Mouse (Mus musculus) stomach, embryonic 14.5 days (tissue): ENCODE data around the gene Trmt11. TPM values are rescaled to one million over a fixed set of nuclear protein-coding genes. Genes with fewer than 3 reads are reported as not detected.
"Not testable (repeated sequence)": the region's sequence is repeated elsewhere in the genome, so short reads cannot be mapped to it uniquely, and the experiment has no call there.

Experiments
- ATAC-seq: fragments of 200-750 bp; cut with Nextera tagmentation; 2 replicates; pipeline ENCODE4 v1.8.0; 2017; ENCODE audit warnings: low read depth, moderate TSS enrichment; ENCODE audit not compliant: insufficient number of reproducible peaks, insufficient read depth, low FRiP score
- H3K27ac ChIP-seq: fragments of 300-500 bp; sonication (generic); 2 replicates; pipeline ENCODE4 v1.5.1; 2014; ENCODE audit warnings: mild to moderate bottlenecking, low read length, moderate library complexity, mixed read lengths
- H3K27me3 ChIP-seq: fragments of 300-500 bp; sonication (generic); 2 replicates; pipeline ENCODE4 v1.6.1; 2014; ENCODE audit warnings: low read length, control low read depth, mixed read lengths; ENCODE audit not compliant: control insufficient read depth, insufficient read depth
- H3K36me3 ChIP-seq: fragments of 300-500 bp; sonication (generic); 2 replicates; pipeline ENCODE4 v1.6.1; 2014; ENCODE audit warnings: mild to moderate bottlenecking, control low read depth, low read length, moderate library complexity, mixed read lengths; ENCODE audit not compliant: control insufficient read depth, insufficient read depth
- H3K4me1 ChIP-seq: fragments of 300-500 bp; sonication (generic); 2 replicates; pipeline ENCODE4 v1.6.1; 2014; ENCODE audit warnings: low read length, control low read depth, mixed read lengths; ENCODE audit not compliant: control insufficient read depth, insufficient read depth
- H3K4me2 ChIP-seq: fragments of 300-500 bp; sonication (generic); replicated peaks from 2 replicates; pipeline ENCODE4 v1.6.1; 2014; ENCODE audit warnings: low read depth, low read length, control low read depth
- H3K4me3 ChIP-seq: fragments of 300-500 bp; sonication (generic); 2 replicates; pipeline ENCODE4 v1.5.1; 2014; ENCODE audit warnings: low read depth, low read length, control low read depth
- H3K9ac ChIP-seq: fragments of 300-500 bp; sonication (generic); replicated peaks from 2 replicates; pipeline ENCODE4 v1.6.1; 2014; ENCODE audit warnings: low read depth, mild to moderate bottlenecking, control low read depth, low read length, moderate library complexity, mixed read lengths
- H3K9me3 ChIP-seq: fragments of 300-500 bp; sonication (generic); 2 replicates; pipeline ENCODE4 v1.6.1; 2016; ENCODE audit warnings: low read depth, low read length, control low read depth; ENCODE audit not compliant: control insufficient read depth
- WGBS: fragments of 180-500 bp; shearing (Covaris S2); extraction: QIAGEN DNeasy Blood & Tissue Kit; methylation state at CpG from one replicate; pipeline ENCODE4 v1.1.7; 2014; 5-methylcytosine and 5-hydroxymethylcytosine counted together
- polyA plus RNA-seq: library from polyadenylated mRNA; unstranded; fragments of >200 nt; fragmentation: Nextera tagmentation; extraction: Ambion mirVana; gene quantifications from 2 replicates; pipeline ENCODE4 v1.2.1, GENCODE M21; 2014

Trmt11 gene
- polyA plus RNA-seq, 1 experiment from 2014 or later: 33.7 TPM

GRCm38 (mm10) chr10:30538538-30538815 is 62.1 kb downstream of the Trmt11 start:
- H3K9ac ChIP-seq: no peak overlapping the region
- no peaks in the 10 kb centered on the region for H3K4me1 ChIP-seq
- H3K4me2 ChIP-seq: no peak overlapping the region
- H3K4me3 ChIP-seq: no peak overlapping the region
- H3K9me3 ChIP-seq: no peaks in the 10 kb centered on the region
- no peak overlapping the region for H3K27ac ChIP-seq
- 71% methylated on average over 5 of the region's 5 CpGs for WGBS
- no peak for ATAC-seq
- peaks cover 7% of the 10 kb centered on the region; the same call in 1 of the 2 replicates for H3K36me3 ChIP-seq
- H3K27me3 ChIP-seq: no peaks in the 10 kb centered on the region

GRCm38 (mm10) chr10:30537734-30538537 is 62.6 kb downstream of the Trmt11 start:
- peak; percentile 53; the same call in 1 of the 2 replicates for ATAC-seq
- Histone ChIP-seq H3K4me3 (no peak overlapping the region), H3K27ac (no peak overlapping the region), H3K9ac (no peak overlapping the region), H3K36me3 (peaks cover 10% of the 10 kb centered on the region; the same call in 1 of the 2 replicates), H3K27me3 (no peaks in the 10 kb centered on the region), H3K4me1 (no peaks in the 10 kb centered on the region), H3K4me2 (no peak overlapping the region), H3K9me3 (no peaks in the 10 kb centered on the region)
- 65% methylated on average over 10 of the region's 10 CpGs for WGBS

GRCm38 (mm10) chr10:30535930-30536329 is 64.6 kb downstream of the Trmt11 start:
- 96% methylated on average over 7 of the region's 7 CpGs for WGBS
- H3K4me2 ChIP-seq, ATAC-seq, H3K27me3 ChIP-seq, H3K27ac ChIP-seq, H3K9me3 ChIP-seq, H3K9ac ChIP-seq, H3K4me1 ChIP-seq, H3K4me3 ChIP-seq: not testable (repeated sequence)
- peaks cover 11% of the 10 kb centered on the region; the same call in 1 of the 2 replicates for H3K36me3 ChIP-seq

- ATAC-seq: no peak
Observed at GRCm38 (mm10) chr10:30527122-30527521, 73.4 kb downstream of the Trmt11 start.

GRCm38 (mm10) chr10:30521727-30522126 is 78.8 kb downstream of the Trmt11 start:
- no peak overlapping the region for H3K27ac ChIP-seq
- H3K4me1 ChIP-seq: no peaks in the 10 kb centered on the region
- no peak overlapping the region for H3K4me2 ChIP-seq
- H3K27me3 ChIP-seq: no peaks in the 10 kb centered on the region
- H3K9me3 ChIP-seq: no peaks in the 10 kb centered on the region
- H3K4me3 ChIP-seq: no peak overlapping the region
- no peak for ATAC-seq
- H3K36me3 ChIP-seq: no peaks in the 10 kb centered on the region
- H3K9ac ChIP-seq: no peak overlapping the region

More at GRCm38 (mm10) chr10:30527122-30527521, 73.4 kb downstream of the Trmt11 start:
- H3K4me2 ChIP-seq: no peak overlapping the region
- H3K36me3 ChIP-seq: no peaks in the 10 kb centered on the region
- no peaks in the 10 kb centered on the region for H3K4me1 ChIP-seq
- WGBS: 90% methylated on average over 1 of the region's 1 CpGs
- no peak overlapping the region for H3K27ac ChIP-seq
- no peak overlapping the region for H3K4me3 ChIP-seq
- H3K9me3 ChIP-seq: no peaks in the 10 kb centered on the region
- no peak overlapping the region for H3K9ac ChIP-seq
- H3K27me3 ChIP-seq: no peaks in the 10 kb centered on the region

- whole genome bisulfite sequencing: 76% methylated on average over 5 of the region's 5 CpGs
- H3K36me3 ChIP-seq: no peaks in the 10 kb centered on the region
- H3K27me3 ChIP-seq: no peaks in the 10 kb centered on the region
- H3K4me2 ChIP-seq: no peak overlapping the region
- H3K9ac ChIP-seq: no peak overlapping the region
- H3K27ac ChIP-seq: no peak overlapping the region
- H3K4me1 ChIP-seq: no peaks in the 10 kb centered on the region
- H3K4me3 ChIP-seq: no peak overlapping the region
- H3K9me3 ChIP-seq: no peaks in the 10 kb centered on the region
- no peak for ATAC-seq
Observed at GRCm38 (mm10) chr10:30519143-30519542, 81.4 kb downstream of the Trmt11 start.

- Histone ChIP-seq H3K36me3 (no peaks in the 10 kb centered on the region), H3K9ac (no peak overlapping the region), H3K27ac (no peak overlapping the region), H3K4me2 (no peak overlapping the region), H3K27me3 (no peaks in the 10 kb centered on the region), H3K9me3 (no peaks in the 10 kb centered on the region), H3K4me1 (no peaks in the 10 kb centered on the region), H3K4me3 (no peak overlapping the region)
- no peak for ATAC-seq
- 53% methylated on average over 2 of the region's 2 CpGs for WGBS
Observed at GRCm38 (mm10) chr10:30517224-30517623, 83.3 kb downstream of the Trmt11 start.

GRCm38 (mm10) chr10:30516771-30517170 is 83.8 kb downstream of the Trmt11 start:
- 25% methylated on average over 3 of the region's 3 CpGs for WGBS
- H3K9me3 ChIP-seq: no peaks in the 10 kb centered on the region
- no peak overlapping the region for H3K4me3 ChIP-seq
- H3K9ac ChIP-seq: no peak overlapping the region
- no peaks in the 10 kb centered on the region for H3K27me3 ChIP-seq
- H3K36me3 ChIP-seq: no peaks in the 10 kb centered on the region
- no peak overlapping the region for H3K27ac ChIP-seq
- 0 out of 2 replicates have a peak, but pooled peaks have one; percentile 6 for ATAC-seq
- H3K4me1 ChIP-seq: no peaks in the 10 kb centered on the region
- H3K4me2 ChIP-seq: no peak overlapping the region

- H3K36me3 ChIP-seq: no peaks in the 10 kb centered on the region
- no peaks in the 10 kb centered on the region for H3K27me3 ChIP-seq
- H3K27ac ChIP-seq: no peak overlapping the region
- H3K9ac ChIP-seq: no peak overlapping the region
- no peak overlapping the region for H3K4me3 ChIP-seq
- H3K9me3 ChIP-seq: no peaks in the 10 kb centered on the region
- 60% methylated on average over 2 of the region's 2 CpGs for WGBS
- H3K4me1 ChIP-seq: no peaks in the 10 kb centered on the region
- no peak overlapping the region for H3K4me2 ChIP-seq
- no peak for ATAC-seq
Observed at GRCm38 (mm10) chr10:30504736-30505135, 95.8 kb downstream of the Trmt11 start.
